Mouse (Mus musculus) kidney, adult 2 months (tissue): ENCODE data around the gene H2-T3.

Experiments used
- CTCF ChIP-seq: fragments of 200-500 bp; conservative IDR thresholded peaks from 2 replicates; pipeline ENCODE4 v1.5.1; 2011; ENCODE audit warnings: low read depth, mild to moderate bottlenecking, control low read depth, low read length, moderate library complexity, mixed read lengths; ENCODE audit not compliant: insufficient read depth, insufficient read length
- POLR2A ChIP-seq: fragments of 200-500 bp; IDR thresholded peaks from one replicate; pipeline ENCODE4 v1.6.1; 2011; ENCODE audit warnings: low read depth, low read length, control low read depth

DNA sequence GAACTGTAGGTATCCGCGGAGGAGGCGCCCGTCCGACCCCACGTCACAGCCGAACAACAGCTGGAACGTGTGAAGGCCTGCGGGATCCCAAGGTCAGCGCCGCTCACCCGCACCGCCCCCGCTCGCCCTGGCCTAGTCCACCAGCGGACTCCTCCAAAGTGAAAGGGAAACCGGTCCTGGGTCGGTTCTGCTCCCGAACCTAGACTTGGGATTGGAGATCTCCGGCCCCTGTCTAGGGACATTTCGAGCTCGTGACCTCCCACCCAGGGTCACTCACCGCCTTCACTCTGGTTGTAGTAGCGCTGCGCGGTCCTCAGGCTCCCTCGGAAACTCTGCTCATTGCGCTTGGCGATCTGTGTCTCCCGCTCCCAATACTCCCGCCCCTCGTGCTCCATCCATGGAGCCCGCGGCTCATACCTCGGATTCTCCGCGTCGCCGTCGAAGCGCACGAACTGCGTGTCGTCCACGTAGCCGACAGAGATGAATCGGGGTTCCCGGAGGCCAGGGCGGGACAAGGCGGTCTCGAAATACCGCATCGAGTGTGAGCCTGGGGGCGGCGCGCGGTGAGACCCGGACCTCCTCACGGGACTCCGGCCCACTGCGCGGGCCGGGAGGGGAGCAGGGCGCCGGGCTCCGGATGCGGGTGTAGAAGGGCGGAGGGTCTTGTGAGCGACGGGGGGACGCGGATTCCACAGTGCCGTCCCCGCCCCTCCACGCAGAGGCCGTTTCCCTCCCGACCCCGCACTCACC, 44.8 kb downstream of the H2-T3 start:
- no peak for TF ChIP-seq CTCF
- no peak for TF ChIP-seq POLR2A
